Mouse (Mus musculus) neural tube, embryonic 12.5 days (tissue): ENCODE results near the gene Gm6803. TPM values are rescaled to one million over a fixed set of nuclear protein-coding genes. Genes with fewer than 3 reads are reported as not detected.
"Not testable (repeated sequence)": the region's sequence is repeated elsewhere in the genome, so short reads cannot be mapped to it uniquely, and the experiment has no call there.

Experiments
- ATAC-seq: fragments of 200-750 bp; cut with Nextera tagmentation; 2 replicates; pipeline ENCODE4 v1.8.0; 2017; ENCODE audit warnings: low read depth, mild to moderate bottlenecking, moderate TSS enrichment, moderate library complexity; ENCODE audit not compliant: low FRiP score
- H3K27ac ChIP-seq: fragments of 300-500 bp; sonication (generic); 2 replicates; pipeline ENCODE4 v1.5.1; 2016
- H3K27me3 ChIP-seq: fragments of 300-500 bp; sonication (generic); replicated peaks from 2 replicates; pipeline ENCODE4 v1.6.1; 2016; ENCODE audit warnings: mild to moderate bottlenecking
- H3K36me3 ChIP-seq: fragments of 300-500 bp; sonication (generic); 2 replicates; pipeline ENCODE4 v1.6.1; 2016; ENCODE audit warnings: mild to moderate bottlenecking
- H3K4me1 ChIP-seq: fragments of 300-500 bp; sonication (generic); 2 replicates; pipeline ENCODE4 v1.6.1; 2016
- H3K4me2 ChIP-seq: fragments of 300-500 bp; sonication (generic); replicated peaks from 2 replicates; pipeline ENCODE4 v1.6.1; 2016; ENCODE audit warnings: mild to moderate bottlenecking
- H3K4me3 ChIP-seq: fragments of 300-500 bp; sonication (generic); 2 replicates; pipeline ENCODE4 v1.5.1; 2016
- H3K9ac ChIP-seq: fragments of 300-500 bp; sonication (generic); 2 replicates; pipeline ENCODE4 v1.6.1; 2016; ENCODE audit warnings: mild to moderate bottlenecking
- H3K9me3 ChIP-seq: fragments of 300-500 bp; sonication (generic); 2 replicates; pipeline ENCODE4 v1.6.1; 2016; ENCODE audit warnings: mild to moderate bottlenecking
- WGBS: fragments of 180-500 bp; shearing (Covaris S2); methylation state at CpG from one replicate; pipeline ENCODE4 v1.1.7; 2016; 5-methylcytosine and 5-hydroxymethylcytosine counted together
- polyA plus RNA-seq: library from polyadenylated mRNA; unstranded; fragments of >200 nt; fragmentation: Nextera tagmentation; extraction: Ambion mirVana; gene quantifications from 2 replicates; pipeline ENCODE4 v1.2.1, GENCODE M21; 2016

Gm6803 gene
- not detected in 2 replicates for polyA plus RNA-seq

DNA sequence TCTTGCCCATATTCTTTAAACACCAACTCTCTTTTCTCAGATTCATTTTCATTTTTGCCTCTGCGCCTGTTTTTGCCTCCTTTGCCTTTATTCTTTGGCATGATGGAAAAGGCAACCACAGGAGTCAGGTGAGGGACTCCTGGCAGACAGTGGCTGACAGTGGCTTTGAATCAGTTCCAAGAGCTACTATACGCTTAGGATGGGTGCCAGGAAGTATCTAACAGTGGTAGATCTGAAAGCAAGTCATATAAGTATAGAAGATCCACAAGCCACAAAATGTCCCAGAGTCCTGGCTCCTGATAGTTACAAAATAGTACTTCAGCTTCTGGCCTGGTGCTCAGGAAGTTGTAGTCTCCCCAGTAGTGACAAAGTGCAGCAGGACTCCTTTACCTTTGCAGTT, at the start of gene Gm6803:
Gene Gm6803, minus strand, starts transcription at position 101 of the 400 bp plus-strand sequence.
- H3K27ac ChIP-seq, H3K4me2 ChIP-seq, H3K9me3 ChIP-seq, H3K4me3 ChIP-seq, H3K27me3 ChIP-seq, H3K4me1 ChIP-seq, H3K9ac ChIP-seq, ATAC-seq, H3K36me3 ChIP-seq: not testable (repeated sequence)
- WGBS, result 78% methylated on average over 2 of the region's 2 CpGs

DNA sequence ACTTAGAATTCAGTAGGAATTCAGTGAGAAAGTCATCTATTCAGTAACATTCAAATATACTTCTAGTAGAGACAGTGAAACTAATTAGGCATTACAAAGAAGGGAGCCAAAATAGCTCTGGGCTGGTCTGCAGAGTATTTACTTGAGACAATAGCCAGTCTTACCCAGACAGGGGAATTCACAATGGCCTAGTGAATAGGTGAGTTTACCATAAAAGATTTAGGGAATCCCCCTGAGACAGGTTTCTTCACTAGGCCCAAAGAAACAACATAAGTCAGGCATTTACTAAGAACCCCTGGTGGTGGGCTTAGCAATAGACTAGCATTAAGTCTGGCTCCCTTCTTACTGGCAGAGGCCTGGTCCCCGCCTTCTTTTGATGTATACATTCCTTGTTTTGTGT, 26.7 kb upstream of the Gm6803 start:
- H3K36me3 ChIP-seq, H3K4me3 ChIP-seq, H3K9me3 ChIP-seq, ATAC-seq, H3K4me2 ChIP-seq, H3K27me3 ChIP-seq, H3K27ac ChIP-seq, H3K9ac ChIP-seq, H3K4me1 ChIP-seq: not testable (repeated sequence)
- 60% methylated on average over 1 of the region's 1 CpGs for WGBS

DNA sequence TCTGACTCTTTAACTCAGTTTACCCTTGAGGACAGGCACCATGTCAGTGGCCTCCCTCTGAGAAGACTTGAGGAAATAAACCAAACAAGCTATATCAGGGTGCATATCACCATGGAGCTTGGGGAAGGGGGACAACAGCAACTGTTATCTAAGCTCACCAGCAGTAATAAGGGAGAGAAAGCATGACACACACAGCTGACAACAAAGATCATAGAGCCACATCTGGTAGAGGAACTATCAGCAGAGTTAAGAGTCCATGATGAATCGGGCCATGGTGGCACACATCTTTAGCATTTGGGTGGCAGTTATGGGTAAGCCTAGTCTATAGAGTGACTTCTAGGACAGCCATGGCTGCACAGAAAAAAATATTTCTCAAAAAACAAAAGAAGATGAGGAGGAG, 21.1 kb upstream of the Gm6803 start:
- H3K9ac ChIP-seq, H3K4me3 ChIP-seq, ATAC-seq, H3K27ac ChIP-seq, H3K4me1 ChIP-seq, H3K4me2 ChIP-seq, H3K9me3 ChIP-seq, H3K36me3 ChIP-seq, H3K27me3 ChIP-seq: not testable (repeated sequence)
- WGBS, result 71% methylated on average over 1 of the region's 1 CpGs

DNA sequence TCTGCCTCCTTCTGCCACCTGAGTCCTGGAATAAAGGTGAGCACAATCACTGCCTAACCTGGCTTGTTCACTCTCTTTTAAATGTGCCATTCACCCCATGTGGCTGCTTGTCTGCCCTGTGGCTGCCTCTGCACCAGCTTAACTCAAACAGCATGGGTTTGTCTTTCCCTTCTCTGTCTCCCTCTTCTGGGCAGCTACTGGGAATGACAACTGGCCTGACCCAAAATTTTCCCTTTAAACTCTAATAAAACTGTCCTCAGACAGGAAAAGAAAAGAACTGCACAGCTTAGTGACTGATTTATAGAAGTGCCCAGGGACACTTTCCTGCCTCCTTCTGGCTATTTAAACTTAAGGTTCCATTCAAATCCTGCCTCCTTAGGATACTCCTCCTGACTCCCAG, 20.5 kb upstream of the Gm6803 start:
- not testable (repeated sequence) for H3K36me3 ChIP-seq, H3K4me1 ChIP-seq, H3K9me3 ChIP-seq, H3K27ac ChIP-seq, ATAC-seq, H3K27me3 ChIP-seq, H3K9ac ChIP-seq, H3K4me2 ChIP-seq, H3K4me3 ChIP-seq

DNA sequence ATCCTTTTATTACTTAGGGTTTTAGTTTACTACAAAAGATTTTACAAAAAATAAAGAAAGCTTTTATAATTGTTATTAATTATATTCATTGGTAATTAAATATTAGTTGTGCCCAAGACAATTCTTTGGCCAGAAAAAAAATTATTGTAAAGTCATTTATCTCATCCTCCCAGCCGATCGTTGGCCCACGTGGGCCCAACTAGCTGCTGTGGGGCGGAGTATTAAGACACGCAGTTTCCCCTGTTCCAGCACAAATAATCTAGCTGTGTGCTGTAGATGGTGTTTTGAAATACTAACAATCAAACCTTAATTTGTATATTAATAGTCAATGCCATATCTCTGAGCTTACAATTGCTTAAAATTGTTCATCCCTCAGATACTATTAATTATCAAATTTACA, 13.7 kb upstream of the Gm6803 start:
- H3K9me3 ChIP-seq, result peaks cover 11% of the 10 kb centered on the region; the same call in 1 of the 2 replicates
- H3K9ac ChIP-seq, H3K4me3 ChIP-seq, H3K27me3 ChIP-seq, H3K4me1 ChIP-seq, ATAC-seq, H3K36me3 ChIP-seq, H3K4me2 ChIP-seq, H3K27ac ChIP-seq: not testable (repeated sequence)
- WGBS, result 93% methylated on average over 5 of the region's 5 CpGs

DNA sequence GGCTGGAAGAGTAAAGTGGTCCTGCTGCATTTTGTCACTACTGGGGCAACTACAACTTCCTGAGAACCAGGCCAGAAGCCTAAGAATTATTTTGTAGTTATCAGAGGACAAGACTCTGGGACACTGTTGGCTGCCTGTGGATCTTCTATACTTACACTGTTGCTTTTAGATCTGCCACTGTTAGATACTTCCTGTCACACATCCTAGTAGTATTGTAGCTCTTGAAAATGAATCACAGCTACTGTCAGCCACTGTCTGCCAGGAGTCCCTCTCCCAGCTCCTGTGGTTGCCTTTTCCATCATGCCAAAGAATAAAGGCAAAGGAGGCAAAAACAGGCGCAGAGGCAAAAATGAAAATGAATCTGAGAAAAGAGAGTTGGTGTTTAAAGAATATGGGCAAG, 8.1 kb upstream of the Gm6803 start, which contains the start of gene Gm2056:
Gene Gm2056, plus strand, starts transcription at position 301 of the 400 bp plus-strand sequence.
- not testable (repeated sequence) for H3K9ac ChIP-seq, H3K27ac ChIP-seq, H3K4me2 ChIP-seq, ATAC-seq, H3K36me3 ChIP-seq, H3K4me1 ChIP-seq, H3K4me3 ChIP-seq, H3K27me3 ChIP-seq
- WGBS, result 94% methylated on average over 1 of the region's 1 CpGs
- peaks cover 11% of the 10 kb centered on the region; the same call in 1 of the 2 replicates for H3K9me3 ChIP-seq

DNA sequence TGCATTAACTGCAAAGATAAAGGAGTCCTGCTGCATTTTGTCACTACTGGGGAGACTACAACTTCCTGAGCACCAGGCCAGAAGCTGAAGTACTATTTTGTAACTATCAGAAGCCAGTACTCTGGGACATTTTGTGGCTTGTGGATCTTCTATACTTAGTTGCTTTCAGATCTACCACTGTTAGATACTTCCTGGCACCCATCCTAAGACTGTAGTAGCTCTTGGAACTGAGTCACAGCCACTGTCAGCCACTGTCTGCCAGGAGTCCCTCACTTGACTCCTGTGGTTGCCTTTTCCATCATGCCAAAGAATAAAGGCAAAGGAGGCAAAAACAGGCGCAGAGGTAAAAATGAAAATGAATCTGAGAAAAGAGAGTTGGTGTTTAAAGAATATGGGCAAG, 7.0 kb downstream of the Gm6803 start, which contains the start of gene Gm2075:
Gene Gm2075, plus strand, starts transcription at position 301 of the 400 bp plus-strand sequence.
- H3K27me3 ChIP-seq, H3K9ac ChIP-seq, ATAC-seq, H3K36me3 ChIP-seq, H3K4me1 ChIP-seq, H3K27ac ChIP-seq, H3K4me3 ChIP-seq, H3K9me3 ChIP-seq, H3K4me2 ChIP-seq: not testable (repeated sequence)
- WGBS, result 100% methylated on average over 1 of the region's 1 CpGs

DNA sequence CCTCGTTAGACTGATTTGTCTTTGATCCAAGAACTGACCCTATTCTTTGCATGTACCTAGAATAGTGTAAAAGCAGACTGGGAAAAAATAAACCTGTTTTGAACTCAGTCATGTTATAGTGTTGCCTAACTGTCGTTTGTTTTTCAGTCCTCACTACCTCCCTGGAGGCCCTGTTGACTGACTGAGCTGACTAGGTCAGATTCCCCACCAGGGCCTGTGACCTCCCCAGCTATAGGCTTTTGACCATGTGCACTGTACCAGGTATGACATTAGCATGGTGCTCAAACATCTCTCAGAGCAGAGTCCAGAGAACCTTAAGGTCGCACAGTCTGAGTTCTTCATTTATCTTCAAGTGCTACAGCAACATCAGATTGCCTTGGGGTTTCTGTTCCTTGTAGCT, 14.5 kb downstream of the Gm6803 start:
- not testable (repeated sequence) for H3K9me3 ChIP-seq, H3K36me3 ChIP-seq, H3K4me3 ChIP-seq, H3K9ac ChIP-seq, H3K4me1 ChIP-seq, H3K27me3 ChIP-seq, H3K4me2 ChIP-seq, ATAC-seq, H3K27ac ChIP-seq
- 83% methylated on average over 3 of the region's 3 CpGs for WGBS

DNA sequence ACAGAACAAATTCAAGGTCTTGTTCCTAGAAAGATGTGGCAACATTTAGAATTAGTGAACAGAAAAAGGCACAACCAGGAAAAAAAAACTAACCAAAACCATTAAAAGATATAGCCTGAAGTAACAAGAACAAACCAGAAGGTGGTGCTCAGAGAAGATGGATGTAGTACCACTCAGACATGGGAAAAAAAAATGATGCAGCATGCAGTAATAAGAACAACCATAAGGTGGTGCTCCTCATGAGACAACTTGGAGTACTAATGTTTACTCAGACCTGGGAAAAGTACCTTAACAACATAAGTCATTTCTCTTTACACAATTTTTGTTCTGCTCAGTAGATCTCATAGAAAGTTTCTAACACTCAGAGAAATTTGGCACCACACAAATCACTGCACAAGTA, 34.6 kb downstream of the Gm6803 start:
- H3K36me3 ChIP-seq, H3K9ac ChIP-seq, H3K27ac ChIP-seq, H3K9me3 ChIP-seq, H3K4me1 ChIP-seq, ATAC-seq, H3K27me3 ChIP-seq, H3K4me3 ChIP-seq, H3K4me2 ChIP-seq: not testable (repeated sequence)

Other genes starting within 250 kb of the Gm6803 start
- gene Gm21319, start 243.0 kb downstream of the Gm6803 start, polyA plus RNA-seq, result not detected in 2 replicates
- not detected in 2 replicates for gene Gm21936, start 223.3 kb downstream of the Gm6803 start, polyA plus RNA-seq
- gene BB287469, start 202.2 kb downstream of the Gm6803 start, polyA plus RNA-seq, result not detected in 2 replicates
- not detected in 2 replicates for gene Gm2001, start 176.4 kb downstream of the Gm6803 start, polyA plus RNA-seq
- not detected in 2 replicates for gene Gm2016, start 144.7 kb downstream of the Gm6803 start, polyA plus RNA-seq
- gene Gm2022, start 123.4 kb downstream of the Gm6803 start, polyA plus RNA-seq, result not detected in 2 replicates
- not detected in 2 replicates for gene Gm2035, start 98.9 kb downstream of the Gm6803 start, polyA plus RNA-seq
- gene Gm2042, start 64.7 kb downstream of the Gm6803 start, polyA plus RNA-seq, result not detected in 2 replicates
- gene Gm2075, start 6.9 kb downstream of the Gm6803 start, polyA plus RNA-seq, result not detected in 2 replicates
- not detected in 2 replicates for gene Gm2056, start 8.2 kb upstream of the Gm6803 start, polyA plus RNA-seq
- gene Gm16368, start 64.9 kb upstream of the Gm6803 start, polyA plus RNA-seq, result not detected in 2 replicates
- gene Gm10436, start 163.3 kb upstream of the Gm6803 start, polyA plus RNA-seq, result not detected in 2 replicates
- not detected in 2 replicates for gene Gm8332, start 231.3 kb upstream of the Gm6803 start, polyA plus RNA-seq